Mouse (Mus musculus) heart, embryonic 12.5 days (tissue): ENCODE data around the gene Vmn1r69. TPM values are rescaled to one million over a fixed set of nuclear protein-coding genes. Genes with fewer than 3 reads are reported as not detected.

Experiments
- ATAC-seq: fragments of 200-750 bp; cut with Nextera tagmentation; 2 replicates; pipeline ENCODE4 v1.8.0; 2017; ENCODE audit warnings: moderate TSS enrichment, moderate library complexity; ENCODE audit not compliant: insufficient number of reproducible peaks, low FRiP score
- H3K27ac ChIP-seq: fragments of 300-500 bp; sonication (generic); 2 replicates; pipeline ENCODE4 v1.5.1; 2016; ENCODE audit warnings: mild to moderate bottlenecking, moderate library complexity; ENCODE audit not compliant: poor library complexity, severe bottlenecking
- H3K27me3 ChIP-seq: fragments of 300-500 bp; sonication (generic); replicated peaks from 2 replicates; pipeline ENCODE4 v1.6.1; 2016; ENCODE audit warnings: mild to moderate bottlenecking, moderate library complexity
- H3K36me3 ChIP-seq: fragments of 300-500 bp; sonication (generic); 2 replicates; pipeline ENCODE4 v1.6.1; 2016; ENCODE audit warnings: mild to moderate bottlenecking, moderate library complexity
- H3K4me1 ChIP-seq: fragments of 300-500 bp; sonication (generic); replicated peaks from 2 replicates; pipeline ENCODE4 v1.6.1; 2016; ENCODE audit warnings: mild to moderate bottlenecking
- H3K4me2 ChIP-seq: fragments of 300-500 bp; sonication (generic); 2 replicates; pipeline ENCODE4 v1.6.1; 2016; ENCODE audit warnings: mild to moderate bottlenecking, moderate library complexity
- H3K4me3 ChIP-seq: fragments of 300-500 bp; sonication (generic); 2 replicates; pipeline ENCODE4 v1.5.1; 2016; ENCODE audit warnings: mild to moderate bottlenecking
- H3K9ac ChIP-seq: fragments of 300-500 bp; sonication (generic); 2 replicates; pipeline ENCODE4 v1.6.1; 2016; ENCODE audit warnings: mild to moderate bottlenecking, moderate library complexity
- H3K9me3 ChIP-seq: fragments of 300-500 bp; sonication (generic); replicated peaks from 2 replicates; pipeline ENCODE4 v1.6.1; 2016; ENCODE audit warnings: mild to moderate bottlenecking, moderate library complexity
- WGBS: fragments of 180-500 bp; shearing (Covaris S2); methylation state at CpG from one replicate; pipeline ENCODE4 v1.1.7; 2016; 5-methylcytosine and 5-hydroxymethylcytosine counted together
- polyA plus RNA-seq: library from polyadenylated mRNA; unstranded; fragments of >200 nt; fragmentation: Nextera tagmentation; extraction: Ambion mirVana; gene quantifications from 2 replicates; pipeline ENCODE4 v1.2.1, GENCODE M21; 2016

Gene Vmn1r69
- not detected in 2 replicates for polyA plus RNA-seq

GRCm38 (mm10) chr7:10613559-10613958 lies at the start of gene Vmn1r69:
TSS of gene Vmn1r69 (minus strand) at chr7:10613659.
- H3K4me3 ChIP-seq = no peak within 1 kb of the TSS
- H3K4me2 ChIP-seq = no peak within 1 kb of the TSS
- H3K27ac ChIP-seq = no peak within 1 kb of the TSS
- H3K27me3 ChIP-seq = no peaks in the 10 kb centered on the region
- H3K36me3 ChIP-seq = no peaks in the 10 kb centered on the region
- no peaks in the 10 kb centered on the region for H3K4me1 ChIP-seq
- no peak within 1 kb of the TSS for H3K9ac ChIP-seq
- peaks cover 17% of the 10 kb centered on the region for H3K9me3 ChIP-seq
- ATAC-seq = no peak

- 36% methylated on average over 1 of the region's 1 CpGs for WGBS
- Histone ChIP-seq H3K4me3 (no peak within 1 kb of the TSS), H3K36me3 (no peaks in the 10 kb centered on the region), H3K9ac (no peak within 1 kb of the TSS), H3K4me2 (no peak within 1 kb of the TSS), H3K4me1 (no peaks in the 10 kb centered on the region), H3K27me3 (no peaks in the 10 kb centered on the region), H3K27ac (no peak within 1 kb of the TSS), H3K9me3 (peaks cover 25% of the 10 kb centered on the region)
- ATAC-seq = no peak
Observed at GRCm38 (mm10) chr7:10631232-10631631, 17.8 kb upstream of the Vmn1r69 start, which contains the start of gene Vmn1r70. TSS of gene Vmn1r70 (plus strand) at chr7:10631532.

- Histone ChIP-seq H3K4me2 (no peak within 1 kb of the TSS), H3K4me3 (no peak within 1 kb of the TSS), H3K27ac (no peak within 1 kb of the TSS), H3K9me3 (peaks cover 7% of the 10 kb centered on the region), H3K36me3 (no peaks in the 10 kb centered on the region), H3K9ac (no peak within 1 kb of the TSS), H3K27me3 (no peaks in the 10 kb centered on the region), H3K4me1 (no peaks in the 10 kb centered on the region)
- 66% methylated on average over 2 of the region's 2 CpGs for WGBS
- ATAC-seq = no peak
Observed at GRCm38 (mm10) chr7:10558385-10558784, 55.1 kb downstream of the Vmn1r69 start, which contains the start of gene Vmn1r68. TSS of gene Vmn1r68 (minus strand) at chr7:10558485.

Other genes starting within 250 kb of the Vmn1r69 start
- not detected in 2 replicates for gene Vmn1r67, start 170.3 kb downstream of the Vmn1r69 start, polyA plus RNA-seq
- 8.0 and 9.3 TPM in 2 replicates for gene Zik1, start 118.3 kb downstream of the Vmn1r69 start, polyA plus RNA-seq
- gene Vmn1r68, start 55.2 kb downstream of the Vmn1r69 start, polyA plus RNA-seq = not detected in 2 replicates
- gene Vmn1r70, start 17.9 kb upstream of the Vmn1r69 start, polyA plus RNA-seq = not detected in 2 replicates
- gene Nlrp4b, start 74.1 kb upstream of the Vmn1r69 start, polyA plus RNA-seq = not detected in 2 replicates
- not detected in 2 replicates for gene Vmn1r71, start 140.7 kb upstream of the Vmn1r69 start, polyA plus RNA-seq